In genomic region chr14:31963131-31963911, GRCm38 (mm10) we compare ENCODE assay signal across 8 mouse cellular contexts.
DNase-seq lines count a peak whose midpoint lies in the region; ATAC-seq lines count a peak whose summit lies in the region.
"Had no signal": no experiment of that assay in that cellular context is flagged by ENCODE, and none has a peak within 500 bp of the region (broad histone marks: within the 10 kb centered on the region; RNA-seq: fewer than 3 reads in every experiment).

No protein-coding gene starts in this region.

- no peaks in the 10 kb centered on the region for H3K9me3 ChIP-seq in heart, embryonic 11.5 days (replicated peaks; ENCODE audit: control insufficient read depth, low read length)
- H3K9me3 ChIP-seq in forebrain, embryonic 16.5 days (ENCODE audit: control insufficient read depth, low read length): no peaks in the 10 kb centered on the region
- H3K9me3 ChIP-seq: embryonic facial prominence, embryonic 13.5 days had no signal

- H3K27ac ChIP-seq in heart, embryonic 11.5 days (ENCODE audit: low read depth, low read length): peak overlapping the region; percentile 43; the same call in 1 of the 2 replicates
- H3K27ac ChIP-seq in forebrain, embryonic 16.5 days (ENCODE audit: low read length): no peak overlapping the region
- H3K27ac ChIP-seq: embryonic facial prominence, embryonic 13.5 days had no signal

- H3K4me3 ChIP-seq in heart, embryonic 11.5 days (ENCODE audit: low read depth, low read length): no peak overlapping the region
- H3K4me3 ChIP-seq in forebrain, embryonic 16.5 days (replicated peaks; ENCODE audit: low read length): no peak overlapping the region
- H3K4me3 ChIP-seq: embryonic facial prominence, embryonic 13.5 days had no signal

- no peaks in the 10 kb centered on the region for H3K27me3 ChIP-seq in heart, embryonic 11.5 days (ENCODE audit: control insufficient read depth, insufficient read depth, low read length)
- no peaks in the 10 kb centered on the region for H3K27me3 ChIP-seq in forebrain, embryonic 16.5 days (replicated peaks; ENCODE audit: control insufficient read depth, insufficient read depth, low read length)
- H3K27me3 ChIP-seq: embryonic facial prominence, embryonic 13.5 days had no signal

- H3K36me3 ChIP-seq in heart, embryonic 11.5 days (ENCODE audit: control insufficient read depth, insufficient read depth, low read length): no peaks in the 10 kb centered on the region
- H3K36me3 ChIP-seq in forebrain, embryonic 16.5 days (ENCODE audit: control insufficient read depth, insufficient read depth): no peaks in the 10 kb centered on the region
- H3K36me3 ChIP-seq: embryonic facial prominence, embryonic 13.5 days had no signal

- H3K9ac ChIP-seq in heart, embryonic 11.5 days (ENCODE audit: low read depth, low read length): no peak overlapping the region
- H3K9ac ChIP-seq in forebrain, embryonic 16.5 days (replicated peaks; ENCODE audit: low read depth, low read length): no peak overlapping the region
- H3K9ac ChIP-seq: embryonic facial prominence, embryonic 13.5 days had no signal

- peaks cover 8% of the 10 kb centered on the region; the same call in 1 of the 2 replicates for H3K4me1 ChIP-seq in heart, embryonic 11.5 days (ENCODE audit: control insufficient read depth, insufficient read depth, low read length)
- H3K4me1 ChIP-seq in forebrain, embryonic 16.5 days (replicated peaks; ENCODE audit: control insufficient read depth, insufficient read depth, low read length): no peaks in the 10 kb centered on the region

- ATAC-seq in heart, embryonic 11.5 days (replicated peaks; ENCODE audit: insufficient number of reproducible peaks, low FRiP score, low TSS enrichment): no peak; the same call in 1 of the 2 replicates
- no peak for ATAC-seq in forebrain, embryonic 16.5 days
- no peak for ATAC-seq in erythroid progenitor cell, adult 5-6 weeks (replicated peaks; ENCODE audit: low FRiP score, poor library complexity, severe bottlenecking)

- no peak overlapping the region for H3K4me2 ChIP-seq in heart, embryonic 11.5 days
- H3K4me2 ChIP-seq in forebrain, embryonic 16.5 days (ENCODE audit: low read length): no peak overlapping the region
- H3K4me2 ChIP-seq: embryonic facial prominence, embryonic 13.5 days had no signal

- peak; percentile 92 for DNase-seq in 3T3-L1 (ENCODE audit: low read depth, low spot score)
- DNase-seq in Muller cell, postnatal 12 days (ENCODE audit: inconsistent ontology term): peak; percentile 93
- peak; percentile 25 to 60 for DNase-seq in kidney, postnatal 25 days
- DNase-seq in spleen, adult 12 weeks (ENCODE audit: low spot score): no peak

- 41% methylated on average over 12 of the region's 12 CpGs for WGBS in heart, embryonic 11.5 days (ENCODE audit: insufficient replicate concordance)
- WGBS in forebrain, embryonic 16.5 days: 51% methylated on average over 12 of the region's 12 CpGs
